ENCODE assay signal across 22 mouse cellular contexts in the genomic region with DNA sequence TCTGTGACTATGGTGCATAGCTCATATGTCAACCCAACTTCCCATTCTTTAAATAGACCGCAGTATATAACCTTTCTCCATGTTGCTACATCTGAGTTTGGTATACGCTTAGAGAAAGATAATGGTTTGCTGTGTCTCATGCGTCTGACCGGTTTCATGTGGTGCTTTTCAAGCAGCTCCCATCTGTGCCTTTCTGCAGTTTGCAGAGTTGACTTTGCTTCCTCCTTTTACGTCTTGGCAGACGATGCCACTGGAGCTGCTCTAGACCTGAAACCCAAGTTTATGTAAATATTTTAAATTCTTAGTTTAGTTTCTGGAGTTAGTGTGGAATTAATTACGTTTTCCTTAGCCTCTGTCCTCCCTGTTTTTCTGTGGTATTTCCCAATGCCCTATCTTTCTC. TPM values are rescaled to one million over a fixed set of nuclear protein-coding genes. Genes with fewer than 3 reads are reported as not detected.
DNase-seq lines count a peak whose midpoint lies in the region; ATAC-seq and TF ChIP-seq lines count a peak whose summit lies in the region.
"Had no signal": no experiment of that assay in that cellular context is flagged by ENCODE, and none has a peak within 500 bp of the region (broad histone marks: within the 10 kb centered on the region; RNA-seq: fewer than 3 reads in every experiment).

No protein-coding gene starts in this region.

- no peak for ATAC-seq in forebrain, embryonic 12.5 days (ENCODE audit: low FRiP score)
- ATAC-seq in forebrain, embryonic 16.5 days = no peak
- 0 out of 2 replicates have a peak, but pooled peaks have one; percentile 24 for ATAC-seq in lung, embryonic 14.5 days (ENCODE audit: insufficient read depth)
- peak; percentile 40 for ATAC-seq in granulocyte monocyte progenitor cell, adult 5-6 weeks (replicated peaks; ENCODE audit: poor library complexity, severe bottlenecking)
- ATAC-seq in erythroblast, adult 5-6 weeks (replicated peaks; ENCODE audit: low FRiP score, poor library complexity, severe bottlenecking) = no peak
- ATAC-seq: lung, postnatal 0 days had no signal

- no peak for TF ChIP-seq CTCF in lung, embryonic 14.5 days (IDR thresholded peaks at IDR 0.05; ENCODE audit: low read depth)
- no peak for TF ChIP-seq CTCF in MEL (IDR thresholded peaks at IDR 0.05 in 2 of 3, conservative IDR thresholded peaks at IDR 0.05 in 1 of 3; ENCODE audit: control insufficient read depth in 1 of 3, insufficient read depth in 1 of 3, low read depth in 2 of 3, low read length in 3 of 3, poor library complexity in 1 of 3, severe bottlenecking in 1 of 3)

- no peak for TF ChIP-seq RAD21 in MEL (IDR thresholded peaks at IDR 0.05; ENCODE audit: low read depth, low read length)

- no peak overlapping the region for H3K4me2 ChIP-seq in forebrain, embryonic 12.5 days
- no peak overlapping the region for H3K4me2 ChIP-seq in forebrain, embryonic 16.5 days (ENCODE audit: low read length)
- H3K4me2 ChIP-seq in lung, embryonic 14.5 days = no peak overlapping the region
- H3K4me2 ChIP-seq: heart, embryonic 15.5 days had no signal

- no peak for TF ChIP-seq POLR2A in MEL (IDR thresholded peaks at IDR 0.05; ENCODE audit: control insufficient read depth in 1 of 2, insufficient read depth in 1 of 2, low read depth in 1 of 2, low read length in 2 of 2, poor library complexity in 1 of 2)

- H3K79me2 ChIP-seq in MEL (ENCODE audit: control insufficient read depth, insufficient read depth, low read length, poor library complexity) = no peaks in the 10 kb centered on the region

- TF ChIP-seq EP300 in MEL (IDR thresholded peaks at IDR 0.05; ENCODE audit: low read depth in 1 of 2, low read length in 2 of 2) = no peak

- H3K27me3 ChIP-seq in forebrain, embryonic 12.5 days = no peaks in the 10 kb centered on the region
- no peaks in the 10 kb centered on the region for H3K27me3 ChIP-seq in forebrain, embryonic 16.5 days (replicated peaks; ENCODE audit: control insufficient read depth, insufficient read depth, low read length)
- no peaks in the 10 kb centered on the region for H3K27me3 ChIP-seq in lung, embryonic 14.5 days (ENCODE audit: insufficient read depth, low read length)
- H3K27me3 ChIP-seq in MEL (ENCODE audit: control insufficient read depth in 1 of 2, insufficient read depth in 2 of 2, low read length in 2 of 2) = peaks cover 0 to 1% of the 10 kb centered on the region in 2 experiments; a peak in 1 of 4 replicates
- H3K27me3 ChIP-seq: heart, embryonic 15.5 days; liver, embryonic 13.5 days had no signal

- WGBS in forebrain, embryonic 12.5 days = 88% methylated on average over 7 of the region's 7 CpGs
- 86% methylated on average over 7 of the region's 7 CpGs for WGBS in forebrain, embryonic 16.5 days
- WGBS in lung, embryonic 14.5 days = 58% methylated on average over 7 of the region's 7 CpGs

- peaks cover 16% of the 10 kb centered on the region for H3K4me1 ChIP-seq in forebrain, embryonic 12.5 days
- H3K4me1 ChIP-seq in forebrain, embryonic 16.5 days (replicated peaks; ENCODE audit: control insufficient read depth, insufficient read depth, low read length) = peaks cover 8% of the 10 kb centered on the region; the same call in 1 of the 2 replicates
- peaks cover 6% of the 10 kb centered on the region; the same call in 1 of the 2 replicates for H3K4me1 ChIP-seq in lung, embryonic 14.5 days (ENCODE audit: insufficient read depth)
- no peaks in the 10 kb centered on the region for H3K4me1 ChIP-seq in MEL (ENCODE audit: control insufficient read depth in 1 of 2, insufficient read depth in 2 of 2, low read length in 2 of 2)

- H3K4me3 ChIP-seq in forebrain, embryonic 12.5 days (replicated peaks) = no peak overlapping the region
- no peak overlapping the region for H3K4me3 ChIP-seq in forebrain, embryonic 16.5 days (replicated peaks; ENCODE audit: low read length)
- no peak overlapping the region for H3K4me3 ChIP-seq in lung, embryonic 14.5 days (ENCODE audit: low read depth, low read length)
- no peak overlapping the region for H3K4me3 ChIP-seq in MEL (ENCODE audit: control insufficient read depth in 1 of 2, insufficient read depth in 1 of 2, low read depth in 2 of 2, low read length in 2 of 2)
- H3K4me3 ChIP-seq: heart, embryonic 15.5 days; layer of hippocampus, adult 2 months had no signal

- no peak overlapping the region for H3K9ac ChIP-seq in forebrain, embryonic 12.5 days
- no peak overlapping the region for H3K9ac ChIP-seq in forebrain, embryonic 16.5 days (replicated peaks; ENCODE audit: low read depth, low read length)
- no peak overlapping the region for H3K9ac ChIP-seq in lung, embryonic 14.5 days
- H3K9ac ChIP-seq in MEL (ENCODE audit: control insufficient read depth, low read depth, low read length, poor library complexity, severe bottlenecking) = no peak overlapping the region
- H3K9ac ChIP-seq: heart, embryonic 15.5 days had no signal

- H3K27ac ChIP-seq in forebrain, embryonic 12.5 days = peak overlapping the region; percentile 38; the same call in 1 of the 2 replicates
- H3K27ac ChIP-seq in forebrain, embryonic 16.5 days (ENCODE audit: low read length) = no peak overlapping the region
- no peak overlapping the region for H3K27ac ChIP-seq in lung, embryonic 14.5 days (ENCODE audit: low read depth)
- H3K27ac ChIP-seq in MEL (ENCODE audit: control insufficient read depth, low read depth, low read length) = no peak overlapping the region
- H3K27ac ChIP-seq: heart, embryonic 15.5 days; layer of hippocampus, adult 2 months; liver, embryonic 13.5 days had no signal

- peak; percentile 29 for DNase-seq in lung, embryonic 14.5 days
- DNase-seq in lung, postnatal 4 days = no peak
- DNase-seq in MEL (ENCODE audit: low read depth, low spot score) = peak; percentile 13
- no peak for DNase-seq in right cerebral cortex, adult 2 months (ENCODE audit: low spot score in 2 of 2)
- DNase-seq: cerebellum, adult 11 months; cerebellum, postnatal 25 days; gastrocnemius, postnatal 14 days; kidney, adult 18-20 months; kidney, postnatal 10 days; layer of hippocampus, postnatal 36 days; liver, embryonic 13.5 days; right cerebral cortex, postnatal 14 days; spleen, adult 18-20 months; thymus, postnatal 14 days had no signal

- no peaks in the 10 kb centered on the region for H3K9me3 ChIP-seq in forebrain, embryonic 12.5 days
- H3K9me3 ChIP-seq in forebrain, embryonic 16.5 days (ENCODE audit: control insufficient read depth, low read length) = no peaks in the 10 kb centered on the region
- no peaks in the 10 kb centered on the region for H3K9me3 ChIP-seq in lung, embryonic 14.5 days (ENCODE audit: low read depth, low read length)
- no peaks in the 10 kb centered on the region for H3K9me3 ChIP-seq in MEL (replicated peaks; ENCODE audit: insufficient read depth, low read length)
- H3K9me3 ChIP-seq: G1E; heart, embryonic 15.5 days; liver, embryonic 13.5 days had no signal

- H3K36me3 ChIP-seq in forebrain, embryonic 12.5 days (replicated peaks) = no peaks in the 10 kb centered on the region
- H3K36me3 ChIP-seq in forebrain, embryonic 16.5 days (ENCODE audit: control insufficient read depth, insufficient read depth) = no peaks in the 10 kb centered on the region
- H3K36me3 ChIP-seq in lung, embryonic 14.5 days (ENCODE audit: insufficient read depth) = no peaks in the 10 kb centered on the region; the same call in 1 of the 2 replicates
- no peaks in the 10 kb centered on the region for H3K36me3 ChIP-seq in MEL (ENCODE audit: control insufficient read depth in 1 of 2, insufficient read depth in 2 of 2, low read length in 2 of 2)
- H3K36me3 ChIP-seq: G1E; heart, embryonic 15.5 days; liver, embryonic 13.5 days had no signal

TF ChIP-seq in MEL, 35 proteins besides CTCF, POLR2A, EP300 and RAD21:
- TF ChIP-seq BHLHE40 (IDR thresholded peaks at IDR 0.05; ENCODE audit: borderline replicate concordance, low read depth, low read length) (no peak), ETS1 (IDR thresholded peaks at IDR 0.05; ENCODE audit: low read depth, low read length) (no peak), NRF1 (IDR thresholded peaks at IDR 0.05; ENCODE audit: insufficient read depth, low read depth, low read length, poor library complexity, severe bottlenecking) (no peak), ZNF384 (IDR thresholded peaks at IDR 0.05; ENCODE audit: low read depth, low read length) (no peak), MAFK (IDR thresholded peaks at IDR 0.05; ENCODE audit: borderline replicate concordance, low read depth, low read length) (no peak), POLR2AphosphoS5 (IDR thresholded peaks at IDR 0.05; ENCODE audit: borderline replicate concordance, low read depth, low read length) (no peak)
TF ChIP-seq in MEL: peak in this region for 0.

RNA-seq across cellular contexts. Expression of a gene that starts 7.5 kb away (rescaled TPM):
- polyA plus RNA-seq in forebrain, embryonic 12.5 days (2016; fragmentation: Nextera tagmentation; extraction: Ambion mirVana) = 31.2 and 32.3 TPM in 2 replicates
- 8.4 and 10.6 TPM in 2 replicates for polyA plus RNA-seq in forebrain, embryonic 16.5 days (2015; fragmentation: Nextera tagmentation; extraction: Ambion mirVana)
- polyA plus RNA-seq in lung, embryonic 14.5 days (2014; fragmentation: Nextera tagmentation; extraction: Ambion mirVana) = 33.5 and 35.7 TPM in 2 replicates
- 0.42 and 0.82 TPM in 2 replicates for total RNA-seq in MEL (2012; rRNA removed)
- 1 to 10 TPM in 1 of 2 experiments, not detected in 1; 4.8 TPM for polyA plus RNA-seq in MEL (2012; ENCODE audit: insufficient read depth in 1 of 2, insufficient read length in 2 of 2, low read depth in 1 of 2, low replicate concordance in 2 of 2, missing spikeins in 1 of 2)
- 0.32 TPM in 1 of 2 replicates, not detected in the other for total RNA-seq in granulocyte monocyte progenitor cell, adult 5-6 weeks (2014; fragmentation: Nextera tagmentation)
- total RNA-seq in granulocyte monocyte progenitor cell, adult 5-6 weeks (2017) = 1.7 and 4.9 TPM in 2 replicates
- 0.84 TPM in 1 of 2 replicates, not detected in the other for total RNA-seq in erythroblast, adult 5-6 weeks (2015; ENCODE audit: low replicate concordance)
- 0.60 and 2.4 TPM in 2 replicates for total RNA-seq in erythroblast, adult 5-6 weeks (2017; ENCODE audit: low replicate concordance)

RNA-seq across cellular contexts. Expression of a gene that starts 9.6 kb away (rescaled TPM):
- 28.7 and 30.0 TPM in 2 replicates for polyA plus RNA-seq in forebrain, embryonic 12.5 days (2016; fragmentation: Nextera tagmentation; extraction: Ambion mirVana)
- 31.9 and 34.3 TPM in 2 replicates for polyA plus RNA-seq in forebrain, embryonic 16.5 days (2015; fragmentation: Nextera tagmentation; extraction: Ambion mirVana)
- 16.2 and 16.6 TPM in 2 replicates for polyA plus RNA-seq in lung, embryonic 14.5 days (2014; fragmentation: Nextera tagmentation; extraction: Ambion mirVana)
- total RNA-seq in MEL (2012; rRNA removed) = 9.7 and 10.0 TPM in 2 replicates
- 10 to 100 TPM in 1 of 2 experiments, not detected in 1; 16.0 TPM for polyA plus RNA-seq in MEL (2012; ENCODE audit: insufficient read depth in 1 of 2, insufficient read length in 2 of 2, low read depth in 1 of 2, low replicate concordance in 2 of 2, missing spikeins in 1 of 2)
- total RNA-seq in granulocyte monocyte progenitor cell, adult 5-6 weeks (2014; fragmentation: Nextera tagmentation) = 15.2 and 16.6 TPM in 2 replicates
- 13.0 and 17.9 TPM in 2 replicates for total RNA-seq in granulocyte monocyte progenitor cell, adult 5-6 weeks (2017)
- 1.5 and 5.2 TPM in 2 replicates for total RNA-seq in erythroblast, adult 5-6 weeks (2015; ENCODE audit: low replicate concordance)
- 9.4 and 12.4 TPM in 2 replicates for total RNA-seq in erythroblast, adult 5-6 weeks (2017; ENCODE audit: low replicate concordance)

Comparison
In these comparisons a context has a peak if more than half of its experiments do, and no peak if none do; other contexts are left out.
1. DNase-seq: peak in lung, embryonic 14.5 days (single experiment) and MEL (single experiment); none in lung, postnatal 4 days (0 of 2) and right cerebral cortex, adult 2 months (0 of 2).
2. ATAC-seq: peak in lung, embryonic 14.5 days (single experiment) and granulocyte monocyte progenitor cell, adult 5-6 weeks (single experiment); none in forebrain, embryonic 12.5 days (single experiment), forebrain, embryonic 16.5 days (single experiment) and erythroblast, adult 5-6 weeks (single experiment).